Mouse (Mus musculus): ENCODE results near the gene Lrrc73. TPM values are rescaled to one million over a fixed set of nuclear protein-coding genes. Genes with fewer than 3 reads are reported as not detected.

Lrrc73 gene
- polyA plus RNA-seq, 1 experiment from 2014 or later, result 0.62 TPM

MicroRNAs within 50 kb of the gene (microRNA counts, 519-probe panel; counts per million panel counts)
- microRNA mmu-miR-693-3p (not detected), microRNA mmu-miR-693-5p (not detected)

Small RNA genes within 50 kb of the gene (microRNA-seq; reads per million reads assigned to microRNA genes)
- gene Mir693 (ENCODE audit: borderline number of aligned reads), result 1.8 reads per million

Other genes starting within 250 kb of the Lrrc73 start
- 3.4 and 4.6 TPM in 2 replicates for gene Vegfa, start 221.2 kb upstream of the Lrrc73 start, polyA plus RNA-seq (2014; fragmentation: Nextera tagmentation; extraction: Ambion mirVana)
- 141 and 143 TPM in 2 replicates for gene Mrps18a, start 142.5 kb upstream of the Lrrc73 start, polyA plus RNA-seq (2014; fragmentation: Nextera tagmentation; extraction: Ambion mirVana)
- gene Rsph9, start 109.3 kb upstream of the Lrrc73 start, polyA plus RNA-seq (2014; fragmentation: Nextera tagmentation; extraction: Ambion mirVana), result 2.0 TPM in 2 replicates
- 37.2 and 41.2 TPM in 2 replicates for gene Mad2l1bp, start 100.0 kb upstream of the Lrrc73 start, polyA plus RNA-seq (2014; fragmentation: Nextera tagmentation; extraction: Ambion mirVana)
- gene Gtpbp2, start 92.5 kb upstream of the Lrrc73 start, polyA plus RNA-seq (2014; fragmentation: Nextera tagmentation; extraction: Ambion mirVana), result 26.1 and 31.1 TPM in 2 replicates
- 20.9 and 22.3 TPM in 2 replicates for gene Polh, start 50.9 kb upstream of the Lrrc73 start, polyA plus RNA-seq (2014; fragmentation: Nextera tagmentation; extraction: Ambion mirVana)
- 56.4 and 62.8 TPM in 2 replicates for gene Xpo5, start 50.7 kb upstream of the Lrrc73 start, polyA plus RNA-seq (2014; fragmentation: Nextera tagmentation; extraction: Ambion mirVana)
- gene Polr1c, start 5.5 kb upstream of the Lrrc73 start, polyA plus RNA-seq (2014; fragmentation: Nextera tagmentation; extraction: Ambion mirVana), result 89.3 and 90.4 TPM in 2 replicates
- gene Yipf3, start 5.5 kb upstream of the Lrrc73 start, polyA plus RNA-seq (2014; fragmentation: Nextera tagmentation; extraction: Ambion mirVana), result 65.6 and 76.7 TPM in 2 replicates
- gene Tjap1, start 29.5 kb downstream of the Lrrc73 start, polyA plus RNA-seq (2014; fragmentation: Nextera tagmentation; extraction: Ambion mirVana), result 26.4 and 29.3 TPM in 2 replicates
- 0.11 and 0.23 TPM in 2 replicates for gene Dlk2, start 43.9 kb downstream of the Lrrc73 start, polyA plus RNA-seq (2014; fragmentation: Nextera tagmentation; extraction: Ambion mirVana)
- 3.9 and 4.4 TPM in 2 replicates for gene Abcc10, start 74.8 kb downstream of the Lrrc73 start, polyA plus RNA-seq (2014; fragmentation: Nextera tagmentation; extraction: Ambion mirVana)
- gene Zfp318, start 130.2 kb downstream of the Lrrc73 start, polyA plus RNA-seq (2014; fragmentation: Nextera tagmentation; extraction: Ambion mirVana), result 5.7 and 6.3 TPM in 2 replicates
- 0.38 and 0.53 TPM in 2 replicates for gene Crip3, start 175.4 kb downstream of the Lrrc73 start, polyA plus RNA-seq (2014; fragmentation: Nextera tagmentation; extraction: Ambion mirVana)
- not detected in 2 replicates for gene Slc22a7, start 184.9 kb downstream of the Lrrc73 start, polyA plus RNA-seq (2014; fragmentation: Nextera tagmentation; extraction: Ambion mirVana)
- 0.03 and 0.07 TPM in 2 replicates for gene Ttbk1, start 234.1 kb downstream of the Lrrc73 start, polyA plus RNA-seq (2014; fragmentation: Nextera tagmentation; extraction: Ambion mirVana)
- gene Dnph1, start 243.2 kb downstream of the Lrrc73 start, polyA plus RNA-seq (2014; fragmentation: Nextera tagmentation; extraction: Ambion mirVana), result 63.6 and 65.0 TPM in 2 replicates